Mouse (Mus musculus) megakaryocyte, embryonic 14.5 days (primary cell): ENCODE data around the gene Helz. TPM values are rescaled to one million over a fixed set of nuclear protein-coding genes. Genes with fewer than 3 reads are reported as not detected.
A peak's percentile ranks its signal among the peaks of the same experiment; 100 is the strongest.

ENCODE experiments used
- H3K27me3 ChIP-seq: replicated peaks from 2 replicates; pipeline ENCODE3; 2012; ENCODE audit warnings: inconsistent platforms
- H3K36me3 ChIP-seq: replicated peaks from 2 replicates; pipeline ENCODE3; 2012; ENCODE audit warnings: low read length, inconsistent platforms, mixed read lengths
- H3K4me1 ChIP-seq: 2 replicates; pipeline ENCODE4 v1.6.1; 2012; ENCODE audit warnings: inconsistent platforms
- H3K4me3 ChIP-seq: replicated peaks from 2 replicates; pipeline ENCODE3; 2012; ENCODE audit warnings: moderate library complexity, mild to moderate bottlenecking, inconsistent platforms
- H3K9me3 ChIP-seq: 2 replicates; pipeline ENCODE4 v1.6.1; 2012; ENCODE audit warnings: inconsistent platforms
- FLI1 ChIP-seq: IDR thresholded peaks from 2 replicates; pipeline ENCODE4 v1.6.1; 2012; ENCODE audit warnings: low read length, inconsistent platforms, mixed read lengths
- GATA1 ChIP-seq: IDR thresholded peaks from 3 replicates; pipeline ENCODE4 v1.6.1; 2012; ENCODE audit warnings: mixed read lengths, low read length, inconsistent platforms, borderline replicate concordance
- polyA plus RNA-seq: library from polyadenylated mRNA; stranded (reverse); fragments of >175 nt; gene quantifications from 2 replicates; pipeline ENCODE4 v1.2.3, GENCODE M21; 2012; ENCODE audit warnings: low replicate concordance; ENCODE audit not compliant: insufficient read depth

The Helz gene
- polyA plus RNA-seq, 1 experiment = 99.4 TPM

GRCm38 (mm10) chr11:107705476-107706074 is 157.8 kb downstream of the Helz start:
- H3K4me1 ChIP-seq = peaks cover 19% of the 10 kb centered on the region
- TF ChIP-seq GATA1 (no peak), FLI1 (no peak)
- H3K9me3 ChIP-seq = peaks cover 34% of the 10 kb centered on the region
- H3K27me3 ChIP-seq = peaks cover 92% of the 10 kb centered on the region
- no peaks in the 10 kb centered on the region for H3K36me3 ChIP-seq
- H3K4me3 ChIP-seq = no peak overlapping the region

- Histone ChIP-seq H3K4me1 (peaks cover 22% of the 10 kb centered on the region), H3K36me3 (no peaks in the 10 kb centered on the region), H3K9me3 (peaks cover 23% of the 10 kb centered on the region), H3K4me3 (no peak overlapping the region), H3K27me3 (peaks cover 89% of the 10 kb centered on the region)
- TF ChIP-seq FLI1 = no peak
- no peak for TF ChIP-seq GATA1
Measured at GRCm38 (mm10) chr11:107707897-107708610, 160.3 kb downstream of the Helz start.

- H3K27me3 ChIP-seq = peaks cover 82% of the 10 kb centered on the region
- H3K4me3 ChIP-seq = no peak overlapping the region
- peaks cover 6% of the 10 kb centered on the region for H3K4me1 ChIP-seq
- TF ChIP-seq GATA1 (no peak), FLI1 (no peak)
- no peaks in the 10 kb centered on the region for H3K36me3 ChIP-seq
- H3K9me3 ChIP-seq = peaks cover 23% of the 10 kb centered on the region
Measured at GRCm38 (mm10) chr11:107710379-107710778, 162.6 kb downstream of the Helz start.

GRCm38 (mm10) chr11:107714368-107714767 is 166.6 kb downstream of the Helz start:
- peaks cover 6% of the 10 kb centered on the region for H3K4me1 ChIP-seq

GRCm38 (mm10) chr11:107716332-107716938 is 168.7 kb downstream of the Helz start, which contains the start of gene Cacng1:
Gene Cacng1, minus strand, starts transcription at chr11:107716522.
- H3K9me3 ChIP-seq = peaks cover 25% of the 10 kb centered on the region
- no peak within 1 kb of the TSS for H3K4me3 ChIP-seq
- H3K4me1 ChIP-seq = peaks cover 19% of the 10 kb centered on the region
- no peaks in the 10 kb centered on the region for H3K36me3 ChIP-seq
- H3K27me3 ChIP-seq = peaks cover 63% of the 10 kb centered on the region
- TF ChIP-seq GATA1 = no peak
- no peak for TF ChIP-seq FLI1

More at GRCm38 (mm10) chr11:107714368-107714767, 166.6 kb downstream of the Helz start:
- Histone ChIP-seq H3K4me3 (peak overlapping the region; percentile 20), H3K9me3 (peaks cover 31% of the 10 kb centered on the region), H3K36me3 (no peaks in the 10 kb centered on the region), H3K27me3 (peaks cover 82% of the 10 kb centered on the region)
- TF ChIP-seq GATA1 (no peak), FLI1 (no peak)

GRCm38 (mm10) chr11:107720264-107721021 is 172.7 kb downstream of the Helz start:
- peaks cover 45% of the 10 kb centered on the region for H3K9me3 ChIP-seq

GRCm38 (mm10) chr11:107721057-107721456 is 173.3 kb downstream of the Helz start:
- H3K36me3 ChIP-seq = peaks cover 12% of the 10 kb centered on the region
- H3K4me1 ChIP-seq = peaks cover 20% of the 10 kb centered on the region
- peaks cover 43% of the 10 kb centered on the region for H3K9me3 ChIP-seq
- no peak overlapping the region for H3K4me3 ChIP-seq
- TF ChIP-seq FLI1 (no peak), GATA1 (no peak)
- H3K27me3 ChIP-seq = peaks cover 54% of the 10 kb centered on the region

More at GRCm38 (mm10) chr11:107720264-107721021, 172.7 kb downstream of the Helz start:
- Histone ChIP-seq H3K27me3 (peaks cover 55% of the 10 kb centered on the region), H3K4me1 (peaks cover 20% of the 10 kb centered on the region), H3K36me3 (peaks cover 12% of the 10 kb centered on the region), H3K4me3 (peak overlapping the region; percentile 11)
- no peak for TF ChIP-seq GATA1
- TF ChIP-seq FLI1 = no peak

GRCm38 (mm10) chr11:107724603-107725002 is 176.9 kb downstream of the Helz start:
- Histone ChIP-seq H3K4me3 (no peak overlapping the region), H3K27me3 (peaks cover 46% of the 10 kb centered on the region), H3K9me3 (peaks cover 20% of the 10 kb centered on the region), H3K36me3 (peaks cover 12% of the 10 kb centered on the region), H3K4me1 (peaks cover 32% of the 10 kb centered on the region)
- TF ChIP-seq FLI1 = no peak
- TF ChIP-seq GATA1 = no peak

GRCm38 (mm10) chr11:107728073-107728863 is 180.5 kb downstream of the Helz start:
- peaks cover 74% of the 10 kb centered on the region for H3K27me3 ChIP-seq
- TF ChIP-seq FLI1 (no peak), GATA1 (no peak)
- H3K36me3 ChIP-seq = no peaks in the 10 kb centered on the region
- H3K9me3 ChIP-seq = peaks cover 3% of the 10 kb centered on the region; the same call in 1 of the 2 replicates
- H3K4me1 ChIP-seq = peaks cover 30% of the 10 kb centered on the region
- no peak overlapping the region for H3K4me3 ChIP-seq
